Mouse (Mus musculus): ENCODE measurements around the gene Nit2.

DNA sequence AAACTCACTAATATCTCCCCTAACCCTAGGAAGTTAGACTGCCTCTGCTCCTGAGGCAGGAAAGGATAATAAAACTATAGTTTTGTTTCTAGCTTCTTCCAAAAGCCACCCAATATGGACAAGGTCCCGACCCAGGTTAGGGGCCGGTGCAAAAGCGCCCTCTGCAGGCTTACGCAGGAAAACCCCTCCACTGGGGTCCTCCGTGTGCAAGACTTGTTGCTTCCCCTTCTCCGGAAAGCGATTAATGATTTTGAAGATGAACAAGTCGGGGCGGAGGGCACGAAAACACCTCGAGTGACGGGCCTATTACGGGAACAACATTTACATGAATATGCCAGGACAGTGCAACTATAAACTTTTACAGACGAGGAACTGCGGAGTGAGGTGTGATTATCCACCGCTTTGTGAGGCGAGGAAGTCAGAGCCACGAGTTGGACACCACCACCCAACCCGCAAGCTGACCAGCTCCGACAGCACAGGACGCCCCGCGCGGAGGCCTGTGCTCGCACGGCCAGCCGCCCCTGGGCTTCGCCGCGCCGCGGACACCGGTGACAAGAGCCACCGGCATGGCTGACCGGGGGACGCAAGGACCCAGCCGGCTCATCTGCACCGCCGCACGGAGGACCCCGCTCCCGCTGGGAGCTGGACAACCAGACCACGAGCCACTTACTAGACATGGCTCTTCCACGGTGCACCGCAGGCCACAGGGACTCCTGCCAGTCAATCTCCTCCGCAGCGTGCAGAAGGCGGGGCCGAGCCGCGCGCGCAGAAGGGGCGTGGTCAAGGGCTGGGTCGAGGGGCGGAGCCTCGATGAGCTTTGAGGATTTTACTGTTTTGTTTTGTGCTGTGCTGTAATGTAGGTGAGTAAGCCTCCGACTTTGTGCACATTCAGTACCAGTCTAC is at the start of gene Nit2:
- TF ChIP-seq EP300 (IDR thresholded peaks at IDR 0.05; ENCODE audit: insufficient read depth, low read depth, low read length) (no peak), POLR2A (IDR thresholded peaks at IDR 0.05; ENCODE audit: insufficient read depth, low read length) (peak; percentile 73), CTCF (IDR thresholded peaks at IDR 0.05; ENCODE audit: low read depth, low read length) (peak; percentile 72)

All from ES-Bruce4 (cell line).